Mouse (Mus musculus) small intestine, adult 10 weeks (tissue): ENCODE measurements around the gene Poglut1. TPM values are rescaled to one million over a fixed set of nuclear protein-coding genes. Genes with fewer than 3 reads are reported as not detected.

ENCODE experiments used
- polyA plus RNA-seq: library from polyadenylated mRNA; stranded (reverse); fragments of 350-450 nt; fragmentation: Illumina TruSeq; extraction: RNeasy Lipid Tissue Mini Kit (QIAGEN cat#74804); gene quantifications from one replicate; pipeline ENCODE4 v1.2.3, GENCODE M21; 2014; ENCODE audit warnings: low replicate concordance

Poglut1 gene
- polyA plus RNA-seq, result 17.2 TPM

DNA sequence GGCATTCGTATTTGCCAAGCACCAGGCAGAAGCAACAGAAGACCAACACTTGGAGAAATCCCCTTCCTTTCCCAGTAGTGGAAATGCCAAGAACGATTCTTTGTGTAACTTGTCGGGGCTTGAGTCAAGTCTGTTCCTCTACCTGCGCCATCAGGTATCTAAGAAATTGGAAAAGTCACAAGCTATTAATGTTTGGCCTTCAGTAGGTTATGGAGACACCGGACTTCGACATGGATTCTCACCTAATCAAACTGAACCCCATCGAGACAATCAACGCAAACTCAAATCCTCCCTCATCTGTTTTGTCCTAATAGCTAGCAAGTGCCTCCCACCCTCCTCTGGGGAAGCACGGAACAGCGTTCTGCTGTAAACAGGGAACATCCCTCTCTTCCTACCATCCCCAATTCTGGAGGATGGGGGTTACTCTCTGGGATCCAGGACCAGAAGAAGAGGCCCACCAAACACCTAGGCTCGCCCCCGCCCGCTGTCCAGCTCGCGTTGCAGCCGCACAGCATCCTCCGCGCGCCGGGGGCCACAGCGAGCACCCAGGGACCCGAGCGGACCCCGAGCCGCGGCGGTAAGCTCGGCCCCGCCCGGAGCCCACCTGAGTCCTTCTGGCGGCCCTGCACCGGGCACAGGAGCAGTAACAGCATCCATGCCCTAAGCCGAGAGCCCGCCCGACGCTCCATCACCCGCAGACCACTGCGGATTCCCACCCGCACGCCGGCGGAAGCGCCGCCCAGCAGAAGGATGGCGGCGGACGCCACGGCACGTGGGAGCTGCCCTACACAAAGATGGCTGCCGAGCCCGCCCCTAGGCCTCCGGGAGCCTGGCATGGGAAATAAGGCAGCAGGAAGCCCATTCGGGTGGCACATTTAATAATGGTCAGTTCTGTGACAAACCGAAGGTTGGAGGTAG is at the start of gene Poglut1:
Gene Poglut1 (minus strand): TSS at position 780 of the 918 bp plus-strand sequence.

GRCm38 (mm10) chr16:38558221-38558748 is 8.2 kb upstream of the Poglut1 start, which contains the start of gene Tmem39a:
Tmem39a (plus strand) TSS chr16:38558698.

DNA sequence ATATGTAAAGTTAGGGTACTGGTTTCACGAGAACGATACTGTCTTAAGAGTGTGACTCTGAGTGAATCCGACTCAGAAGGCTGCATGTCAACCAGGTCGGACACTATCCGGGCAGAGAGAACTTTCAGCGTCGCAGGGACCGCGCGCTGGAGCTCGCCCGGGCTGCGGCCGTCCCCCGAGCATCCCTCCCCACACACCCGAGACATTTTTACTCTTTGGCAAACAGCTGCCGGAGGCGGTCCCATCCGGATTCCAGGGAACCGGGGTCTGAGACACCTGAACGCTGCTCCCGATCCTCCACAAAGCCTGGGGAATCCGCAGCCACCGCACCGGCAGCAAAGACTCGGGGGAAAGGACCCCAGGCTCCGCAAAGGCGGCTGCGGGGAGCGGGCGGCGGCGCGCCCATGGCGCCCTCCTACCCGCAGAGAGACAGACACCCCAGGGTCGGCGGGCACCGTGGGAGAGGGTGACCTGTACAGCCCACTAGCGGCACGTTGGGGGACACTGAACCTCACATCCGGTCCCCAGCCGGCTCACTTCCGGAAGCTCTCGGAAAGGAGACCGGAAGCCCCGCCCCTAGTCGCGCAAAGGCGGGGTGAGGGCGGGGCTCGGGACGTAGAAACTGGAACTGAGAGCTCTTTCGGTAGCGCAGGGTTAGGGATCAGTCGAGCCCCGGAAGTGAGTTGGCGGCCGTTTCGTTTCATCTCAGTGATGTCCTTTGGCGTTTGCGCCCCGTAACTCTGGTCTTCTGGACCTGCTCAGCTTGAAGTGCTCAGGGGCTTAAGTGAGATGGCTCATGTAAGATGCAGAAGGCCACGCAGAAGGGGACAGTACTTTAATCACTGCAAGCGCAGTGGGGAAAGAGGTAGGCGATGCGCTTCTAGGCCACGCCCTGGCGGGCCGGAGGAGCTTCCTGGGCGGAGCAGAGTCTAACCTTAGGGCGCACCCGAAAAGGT is 27.7 kb downstream of the Poglut1 start, which contains the start of gene Timmdc1:
Gene Timmdc1 (minus strand): TSS at position 535 of the 956 bp plus-strand sequence.

Other genes starting within 250 kb of the Poglut1 start
- gene Maats1, start 208.1 kb downstream of the Poglut1 start, polyA plus RNA-seq, result 0.15 TPM
- gene Cox17, start 203.3 kb downstream of the Poglut1 start, polyA plus RNA-seq, result 151 TPM
- gene Gm21987, start 203.2 kb downstream of the Poglut1 start, polyA plus RNA-seq, result not detected
- gene Popdc2, start 188.0 kb downstream of the Poglut1 start, polyA plus RNA-seq, result 0.33 TPM
- 0.56 TPM for gene Pla1a, start 117.1 kb downstream of the Poglut1 start, polyA plus RNA-seq
- gene Adprh, start 97.6 kb downstream of the Poglut1 start, polyA plus RNA-seq, result 6.9 TPM
- gene Cd80, start 94.7 kb downstream of the Poglut1 start, polyA plus RNA-seq, result 2.5 TPM
- gene Timmdc1, start 27.6 kb downstream of the Poglut1 start, polyA plus RNA-seq, result 11.7 TPM
- 33.2 TPM for gene Tmem39a, start 8.4 kb upstream of the Poglut1 start, polyA plus RNA-seq
- 6.0 TPM for gene Arhgap31, start 163.0 kb upstream of the Poglut1 start, polyA plus RNA-seq
- 60.8 TPM for gene B4galt4, start 192.0 kb upstream of the Poglut1 start, polyA plus RNA-seq